Mouse (Mus musculus) liver, embryonic 14.5 days (tissue): ENCODE results near the gene Rps6kc1. TPM values are rescaled to one million over a fixed set of nuclear protein-coding genes. Genes with fewer than 3 reads are reported as not detected.

Source experiments
- ATAC-seq: fragments of 200-750 bp; cut with Nextera tagmentation; 2 replicates; pipeline ENCODE4 v1.8.0; 2017; ENCODE audit warnings: moderate number of reproducible peaks, mild to moderate bottlenecking, moderate library complexity; ENCODE audit not compliant: insufficient read depth
- DNase-seq, 3 experiments: peaks; one replicate each; pipeline ENCODE4 v3.0.0-alpha.2; 2012 to 2013; ENCODE audit warnings: low read depth in 3 of 3, low spot score in 3 of 3
- H3K27ac ChIP-seq: fragments of 300-500 bp; sonication (generic); 2 replicates; pipeline ENCODE4 v1.5.1; 2014; ENCODE audit warnings: moderate library complexity, mild to moderate bottlenecking, control low read depth, inconsistent platforms
- H3K27me3 ChIP-seq: fragments of 300-500 bp; sonication (generic); 2 replicates; pipeline ENCODE4 v1.6.1; 2014; ENCODE audit warnings: mild to moderate bottlenecking, low read length, moderate library complexity; ENCODE audit not compliant: control insufficient read depth, insufficient read depth
- H3K36me3 ChIP-seq: fragments of 300-500 bp; sonication (generic); replicated peaks from 2 replicates; pipeline ENCODE4 v1.6.1; 2014; ENCODE audit warnings: low read depth; ENCODE audit not compliant: control insufficient read depth, insufficient read depth
- H3K4me1 ChIP-seq, 2 experiments: fragments of 200-500 bp in 1 of 2; fragments of 300-500 bp in 1 of 2; sonication (generic) in 1 of 2; replicated peaks; 2 replicates each; pipeline ENCODE4 v1.6.1; 2012 to 2014; ENCODE audit warnings: antibody characterized with exemption in 1 of 2, inconsistent platforms in 1 of 2, low read length in 1 of 2; ENCODE audit not compliant: control insufficient read depth in 2 of 2, insufficient read depth in 2 of 2
- H3K4me2 ChIP-seq: fragments of 300-500 bp; sonication (generic); 2 replicates; pipeline ENCODE4 v1.6.1; 2014; ENCODE audit warnings: low read depth, mild to moderate bottlenecking, control low read depth, moderate library complexity
- H3K4me3 ChIP-seq, 2 experiments: fragments of 200-500 bp in 1 of 2; fragments of 300-500 bp in 1 of 2; sonication (generic) in 1 of 2; 2 replicates each; pipeline ENCODE4 v1.5.1; 2012 to 2014; ENCODE audit warnings: low read depth in 2 of 2, low read length in 2 of 2, mild to moderate bottlenecking in 2 of 2, control low read depth in 1 of 2, inconsistent platforms in 1 of 2, moderate library complexity in 1 of 2; ENCODE audit not compliant: insufficient read depth in 1 of 2
- H3K9ac ChIP-seq: fragments of 300-500 bp; sonication (generic); replicated peaks from 2 replicates; pipeline ENCODE4 v1.6.1; 2014; ENCODE audit warnings: mild to moderate bottlenecking, control low read depth, moderate library complexity
- H3K9me3 ChIP-seq: fragments of 300-500 bp; sonication (generic); 2 replicates; pipeline ENCODE4 v1.6.1; 2016; ENCODE audit warnings: low read length, mixed read lengths; ENCODE audit not compliant: control insufficient read depth
- CTCF ChIP-seq: IDR thresholded peaks from 2 replicates; pipeline ENCODE4 v1.5.1; 2016; ENCODE audit warnings: antibody characterized with exemption, low read depth, control low read depth
- EP300 ChIP-seq: IDR thresholded peaks from 2 replicates; pipeline ENCODE4 v1.6.1; 2016; ENCODE audit warnings: antibody characterized with exemption, low read depth
- WGBS: fragments of 180-500 bp; shearing (Covaris S2); extraction: QIAGEN DNeasy Blood & Tissue Kit; methylation state at CpG from one replicate; pipeline ENCODE4 v1.1.7; 2014; ENCODE audit not compliant: insufficient replicate concordance; 5-methylcytosine and 5-hydroxymethylcytosine counted together
- polyA plus RNA-seq, 2 experiments: library from polyadenylated mRNA; depleted of rRNA in 1 of 2; stranded (reverse) in 1 of 2; unstranded in 1 of 2; fragments of >200 nt; fragmentation: Nextera tagmentation in 1 of 2; extraction: Ambion mirVana in 1 of 2; gene quantifications; 2 replicates each; pipeline versions ENCODE4 v1.2.1 to v1.2.3; 2012 to 2014

The Rps6kc1 gene
- polyA plus RNA-seq, 2 experiments: 1.9 to 3.5 TPM

DNA sequence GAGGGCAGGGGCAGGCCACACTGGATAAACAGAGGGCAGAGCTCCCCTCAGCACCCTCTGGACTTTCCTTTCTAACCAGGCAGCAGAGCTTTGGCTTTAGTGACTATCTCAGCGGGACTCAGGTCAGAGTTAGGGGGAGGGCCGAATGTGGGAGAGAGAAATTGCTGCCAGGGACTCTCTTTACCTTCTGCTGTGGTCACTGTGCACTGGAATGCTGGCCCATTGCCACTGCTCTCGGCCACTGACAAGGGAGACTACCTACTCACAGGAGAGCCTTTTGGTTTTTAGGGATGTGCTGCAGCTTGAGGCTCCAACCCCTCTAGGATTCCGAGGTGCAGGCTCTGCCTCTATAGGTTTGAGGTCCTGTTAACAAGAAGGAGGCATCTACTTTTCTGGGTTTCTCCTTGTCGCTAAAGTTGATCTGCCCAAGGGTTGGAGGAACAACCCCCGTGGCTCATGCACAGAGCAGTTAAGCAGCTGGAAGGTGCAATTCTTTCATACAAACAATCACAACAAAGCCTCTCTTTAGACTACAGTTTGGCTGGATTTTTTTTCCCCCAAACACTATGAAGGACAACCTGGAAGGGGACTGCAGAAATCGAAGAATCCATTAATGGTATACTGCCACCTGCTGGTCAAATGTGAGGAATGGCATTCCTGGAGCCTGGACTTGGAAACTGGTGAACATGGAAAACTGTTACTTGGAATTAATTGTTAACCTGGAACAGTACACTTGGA lies 114.7 kb downstream of the Rps6kc1 start:
- 49% methylated on average over 7 of the region's 7 CpGs for WGBS
- ATAC-seq: peak; percentile 80
- H3K27ac ChIP-seq: no peak overlapping the region

DNA sequence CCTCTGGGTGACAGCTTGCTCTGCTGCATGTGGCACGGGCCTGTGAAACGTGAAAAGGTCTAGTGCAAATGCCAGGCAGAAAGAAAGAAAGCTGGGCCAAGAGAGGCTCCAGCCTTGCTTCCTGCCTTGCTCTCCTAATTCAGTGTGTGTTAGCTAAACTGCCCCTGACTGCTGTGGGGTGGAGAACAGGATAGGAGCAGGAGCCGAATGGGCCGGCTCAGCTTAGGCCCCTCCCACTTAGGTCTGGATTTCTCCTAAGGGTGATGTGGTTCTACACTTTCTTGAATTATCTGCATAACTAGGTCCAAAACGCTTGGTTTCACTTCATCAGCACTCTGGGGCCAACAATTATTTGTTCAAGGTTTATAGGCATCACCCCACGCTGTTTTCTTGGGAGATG lies 119.9 kb downstream of the Rps6kc1 start:
- ATAC-seq (no peak), DNase-seq (no peak)
- Histone ChIP-seq H3K9ac (no peak overlapping the region), H3K4me2 (no peak overlapping the region), H3K36me3 (no peaks in the 10 kb centered on the region), H3K4me1 (no peaks in the 10 kb centered on the region), H3K27ac (no peak overlapping the region), H3K4me3 (no peak overlapping the region), H3K9me3 (no peaks in the 10 kb centered on the region), H3K27me3 (no peaks in the 10 kb centered on the region)
- WGBS: 71% methylated on average over 6 of the region's 6 CpGs
- TF ChIP-seq EP300: no peak
- no peak for TF ChIP-seq CTCF

More for the DNA sequence above, 114.7 kb downstream of the Rps6kc1 start:
- Histone ChIP-seq H3K4me2 (no peak overlapping the region), H3K4me3 (no peak overlapping the region), H3K9me3 (no peaks in the 10 kb centered on the region), H3K27me3 (no peaks in the 10 kb centered on the region), H3K36me3 (no peaks in the 10 kb centered on the region), H3K4me1 (no peaks in the 10 kb centered on the region), H3K9ac (no peak overlapping the region)
- peak; percentile 24 to 33 (median 24) for DNase-seq
- no peak for TF ChIP-seq EP300
- TF ChIP-seq CTCF: peak; percentile 69

DNA sequence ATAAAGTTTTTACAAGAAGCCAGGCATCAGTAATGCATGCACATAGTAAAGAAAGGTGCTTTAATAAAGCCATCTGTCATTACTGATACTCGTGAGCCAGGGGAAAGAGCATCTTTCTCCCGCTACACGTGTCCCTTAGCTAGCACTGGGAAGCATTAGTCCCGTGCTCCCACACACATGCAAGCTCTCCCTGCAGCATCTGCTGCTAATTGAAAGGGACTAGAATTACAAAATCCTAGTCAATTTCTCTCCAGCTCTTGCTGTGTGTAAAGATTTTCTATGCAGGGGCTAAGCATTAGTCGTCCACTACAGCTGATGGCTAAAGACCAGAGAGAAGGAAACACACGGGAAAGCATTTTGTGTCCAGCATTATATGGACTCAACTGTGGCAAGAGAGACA lies 120.8 kb downstream of the Rps6kc1 start:
- no peaks in the 10 kb centered on the region for H3K9me3 ChIP-seq
- 68% methylated on average over 6 of the region's 6 CpGs for WGBS
- no peak for TF ChIP-seq CTCF
- no peak for TF ChIP-seq EP300
- H3K27ac ChIP-seq: no peak overlapping the region
- ATAC-seq: no peak
- no peaks in the 10 kb centered on the region for H3K36me3 ChIP-seq
- no peaks in the 10 kb centered on the region for H3K4me1 ChIP-seq
- H3K4me2 ChIP-seq: no peak overlapping the region
- H3K4me3 ChIP-seq: no peak overlapping the region
- no peaks in the 10 kb centered on the region for H3K27me3 ChIP-seq
- DNase-seq: no peak
- H3K9ac ChIP-seq: no peak overlapping the region

DNA sequence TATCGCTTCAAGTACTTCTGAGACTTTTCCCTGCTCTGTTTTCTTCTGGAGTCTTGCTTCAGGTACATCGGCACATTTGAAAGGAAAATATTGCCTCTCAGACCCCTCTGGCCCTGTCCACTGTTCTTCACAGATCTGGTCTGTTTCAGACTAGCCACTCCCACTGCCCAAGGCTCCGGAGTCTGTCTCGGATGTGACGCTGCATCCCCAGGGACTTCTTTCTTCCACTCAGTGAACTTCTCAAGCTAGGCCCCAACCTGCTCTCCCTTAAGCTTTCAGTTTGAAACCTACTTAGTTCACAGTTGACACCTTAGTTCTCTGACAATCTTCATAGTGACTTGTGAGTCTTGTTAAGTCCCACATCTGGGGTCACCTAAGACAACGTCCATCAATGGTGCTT lies 133.9 kb downstream of the Rps6kc1 start:
- Histone ChIP-seq H3K9ac (no peak overlapping the region), H3K4me3 (no peak overlapping the region), H3K36me3 (no peaks in the 10 kb centered on the region), H3K4me2 (no peak overlapping the region), H3K9me3 (no peaks in the 10 kb centered on the region), H3K27me3 (no peaks in the 10 kb centered on the region), H3K27ac (no peak overlapping the region), H3K4me1 (no peaks in the 10 kb centered on the region)
- no peak for DNase-seq
- WGBS: 77% methylated on average over 6 of the region's 6 CpGs
- no peak for ATAC-seq
- TF ChIP-seq CTCF: no peak
- TF ChIP-seq EP300: no peak

DNA sequence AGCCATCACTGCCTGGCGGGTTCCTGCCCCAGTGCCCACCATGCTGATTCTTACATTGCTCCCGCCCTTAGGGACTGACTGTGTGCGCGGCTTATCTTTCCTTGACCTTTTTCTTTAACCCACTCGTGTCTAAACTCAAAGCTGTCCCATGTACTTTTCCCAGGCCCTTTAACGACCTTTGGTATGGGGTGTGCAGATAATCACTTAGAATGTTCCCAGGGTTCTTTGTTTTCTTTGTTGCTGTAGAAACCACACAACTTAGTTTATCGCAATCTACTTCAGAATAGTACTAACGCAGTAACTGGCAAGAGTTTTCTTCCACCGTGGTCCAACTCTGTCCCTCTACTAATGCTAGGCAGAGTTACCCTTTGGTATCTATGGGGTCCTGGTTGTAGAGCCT lies 135.3 kb downstream of the Rps6kc1 start:
- ATAC-seq (no peak), DNase-seq (no peak)
- Histone ChIP-seq H3K4me2 (no peak overlapping the region), H3K4me3 (no peak overlapping the region), H3K27ac (no peak overlapping the region), H3K9ac (no peak overlapping the region), H3K27me3 (no peaks in the 10 kb centered on the region), H3K36me3 (no peaks in the 10 kb centered on the region), H3K4me1 (peaks cover 0 to 6% of the 10 kb centered on the region in 2 experiments; a peak in 1 of 4 replicates), H3K9me3 (no peaks in the 10 kb centered on the region)
- 71% methylated on average over 9 of the region's 9 CpGs for WGBS
- no peak for TF ChIP-seq EP300
- no peak for TF ChIP-seq CTCF
